Mouse (Mus musculus): ENCODE measurements around the gene Pcsk2.

DNA sequence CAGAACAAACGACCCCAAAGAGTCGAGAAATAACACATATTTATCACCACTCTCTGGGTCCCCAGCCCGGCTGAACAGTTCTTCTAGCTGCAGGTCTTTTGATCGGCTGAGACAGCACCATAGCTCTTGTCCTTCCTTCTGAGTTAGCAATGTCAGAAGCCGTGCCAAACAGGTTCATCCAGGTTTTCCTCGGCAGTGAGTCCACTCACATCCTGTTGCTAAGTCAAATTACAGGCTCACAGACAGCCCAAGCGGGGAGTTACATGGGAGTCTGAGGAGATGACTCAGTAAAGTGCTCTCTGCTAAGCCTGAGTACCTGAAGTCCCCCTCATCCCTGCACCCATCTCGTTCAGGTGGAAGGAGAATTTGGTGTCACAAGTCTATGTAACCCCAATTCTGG lies 318.6 kb downstream of the Pcsk2 start:
- no peak for TF ChIP-seq CTCF (IDR thresholded peaks at IDR 0.05)
- no peak for TF ChIP-seq EP300 (IDR thresholded peaks at IDR 0.05)

Measured in lung, postnatal 0 days (tissue).